Mouse (Mus musculus) small intestine, adult 2 months (tissue): ENCODE data around the gene Fam69b. TPM values are rescaled to one million over a fixed set of nuclear protein-coding genes. Genes with fewer than 3 reads are reported as not detected.

Source experiments
- H3K27ac ChIP-seq: fragments of 200-500 bp; 2 replicates; pipeline ENCODE4 v1.5.1; 2012; ENCODE audit warnings: low read depth, low read length, control low read depth, inconsistent platforms; ENCODE audit not compliant: insufficient read depth
- H3K27me3 ChIP-seq: fragments of 200-500 bp; 2 replicates; pipeline ENCODE4 v1.6.1; 2012; ENCODE audit warnings: mild to moderate bottlenecking, moderate library complexity, low read length, inconsistent platforms; ENCODE audit not compliant: control insufficient read depth, insufficient read depth
- H3K36me3 ChIP-seq: fragments of 200-500 bp; 2 replicates; pipeline ENCODE4 v1.6.1; 2012; ENCODE audit warnings: mild to moderate bottlenecking, low read length, control low read depth, inconsistent platforms; ENCODE audit not compliant: control insufficient read depth, insufficient read depth
- H3K4me1 ChIP-seq: fragments of 200-500 bp; 2 replicates; pipeline ENCODE4 v1.6.1; 2012; ENCODE audit warnings: low read length, inconsistent platforms, mixed read lengths; ENCODE audit not compliant: control insufficient read depth, insufficient read depth, insufficient read length
- H3K4me3 ChIP-seq: fragments of 200-500 bp; 2 replicates; pipeline ENCODE4 v1.5.1; 2012; ENCODE audit warnings: low read depth, mild to moderate bottlenecking, control low read depth, inconsistent platforms, low read length, moderate library complexity
- CTCF ChIP-seq: fragments of 200-500 bp; IDR thresholded peaks from 2 replicates; pipeline ENCODE4 v1.5.1; 2012; ENCODE audit warnings: low read depth, mild to moderate bottlenecking, control low read depth, inconsistent platforms, low read length, moderate library complexity, mixed read lengths; ENCODE audit not compliant: insufficient replicate concordance, insufficient read length; ENCODE audit errors: extremely low read depth
- POLR2A ChIP-seq: fragments of 200-500 bp; IDR thresholded peaks from 2 replicates; pipeline ENCODE4 v1.6.1; 2012; ENCODE audit warnings: low read depth, mild to moderate bottlenecking, control low read depth, inconsistent platforms, low read length, moderate library complexity
- WGBS: fragments of 180-500 bp; shearing (Covaris S2); methylation state at CpG from one replicate; pipeline ENCODE4 v1.1.7; 2018; 5-methylcytosine and 5-hydroxymethylcytosine counted together
- polyA plus RNA-seq: library from polyadenylated mRNA; depleted of rRNA; stranded (reverse); fragments of >200 nt; gene quantifications from 2 replicates; pipeline ENCODE4 v1.2.3, GENCODE M21; 2012

Fam69b gene
- polyA plus RNA-seq, 1 experiment, result 7.7 TPM

GRCm38 (mm10) chr2:26593211-26594021, 34.8 kb upstream of the Fam69b start:
- peaks cover 17% of the 10 kb centered on the region for H3K4me1 ChIP-seq
- H3K27ac ChIP-seq, result no peak overlapping the region
- WGBS, result 50% methylated on average over 9 of the region's 9 CpGs
- H3K4me3 ChIP-seq, result no peak overlapping the region
- TF ChIP-seq POLR2A, result no peak
- no peak for TF ChIP-seq CTCF
- peaks cover 49% of the 10 kb centered on the region for H3K36me3 ChIP-seq
- no peaks in the 10 kb centered on the region for H3K27me3 ChIP-seq

GRCm38 (mm10) chr2:26594022-26594346, 34.3 kb upstream of the Fam69b start:
- WGBS, result 29% methylated on average over 9 of the region's 9 CpGs
- peaks cover 49% of the 10 kb centered on the region for H3K36me3 ChIP-seq
- H3K4me3 ChIP-seq, result no peak overlapping the region
- H3K4me1 ChIP-seq, result peaks cover 19% of the 10 kb centered on the region
- no peaks in the 10 kb centered on the region for H3K27me3 ChIP-seq
- peak; percentile 66; the same call in 1 of the 2 replicates for TF ChIP-seq CTCF
- TF ChIP-seq POLR2A, result no peak
- no peak overlapping the region for H3K27ac ChIP-seq

GRCm38 (mm10) chr2:26594461-26594933, 33.8 kb upstream of the Fam69b start:
- Histone ChIP-seq H3K4me3 (no peak overlapping the region), H3K27me3 (no peaks in the 10 kb centered on the region), H3K36me3 (peaks cover 49% of the 10 kb centered on the region), H3K4me1 (peaks cover 19% of the 10 kb centered on the region), H3K27ac (peak overlapping the region; percentile 92)
- WGBS, result 61% methylated on average over 7 of the region's 7 CpGs
- no peak for TF ChIP-seq POLR2A

GRCm38 (mm10) chr2:26594934-26595724, 33.1 kb upstream of the Fam69b start:
- Histone ChIP-seq H3K27ac (peak overlapping the region; percentile 92), H3K4me3 (0 out of 2 replicates have a peak overlapping the region, but pooled peaks have one; percentile 2), H3K36me3 (peaks cover 49% of the 10 kb centered on the region), H3K27me3 (no peaks in the 10 kb centered on the region), H3K4me1 (peaks cover 22% of the 10 kb centered on the region)
- TF ChIP-seq POLR2A (0 out of 2 replicates have a peak, but pooled peaks have one; percentile 1), CTCF (no peak)
- 22% methylated on average over 6 of the region's 6 CpGs for WGBS

GRCm38 (mm10) chr2:26595725-26596435, 32.4 kb upstream of the Fam69b start:
- WGBS, result 87% methylated on average over 11 of the region's 11 CpGs
- Histone ChIP-seq H3K4me1 (peaks cover 29% of the 10 kb centered on the region), H3K27me3 (no peaks in the 10 kb centered on the region), H3K36me3 (peaks cover 49% of the 10 kb centered on the region), H3K4me3 (no peak overlapping the region), H3K27ac (peak overlapping the region; percentile 92)
- TF ChIP-seq POLR2A, result no peak
- TF ChIP-seq CTCF, result no peak

GRCm38 (mm10) chr2:26596898-26597297, 31.4 kb upstream of the Fam69b start:
- Histone ChIP-seq H3K4me1 (peaks cover 29% of the 10 kb centered on the region), H3K4me3 (no peak overlapping the region), H3K27me3 (no peaks in the 10 kb centered on the region), H3K27ac (no peak overlapping the region), H3K36me3 (peaks cover 44% of the 10 kb centered on the region)
- WGBS, result 94% methylated on average over 3 of the region's 3 CpGs
- TF ChIP-seq POLR2A (no peak), CTCF (no peak)
